Mouse (Mus musculus): Measurements from ENCODE around the gene Cyp39a1.

DNA sequence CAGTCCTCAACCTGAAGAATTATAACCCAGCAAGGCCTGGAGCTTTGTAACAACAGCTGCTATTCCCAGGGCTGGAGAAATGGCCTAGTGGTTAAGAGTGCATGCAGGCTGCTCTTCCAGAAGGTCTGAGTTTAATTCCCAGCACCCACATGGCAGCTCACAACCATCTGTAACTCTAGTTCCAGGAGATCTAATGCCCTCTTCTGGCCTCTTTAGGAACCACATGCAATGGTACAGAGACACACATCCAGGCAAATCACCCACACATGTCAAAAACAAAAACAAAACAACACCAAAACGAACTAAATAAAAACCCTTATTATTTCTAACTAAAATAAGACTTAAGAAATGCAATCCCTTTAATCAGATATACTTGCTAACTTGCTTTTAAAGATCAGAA, 26.4 kb upstream of the Cyp39a1 start:
- TF ChIP-seq CTCF (IDR thresholded peaks at IDR 0.05; ENCODE audit: low read depth) (no peak), EP300 (IDR thresholded peaks at IDR 0.05; ENCODE audit: low read depth) (no peak)
